Mouse (Mus musculus): ENCODE measurements around the gene Polk.
A peak's percentile ranks its signal among the peaks of the same experiment; 100 is the strongest.

The Polk gene

DNA sequence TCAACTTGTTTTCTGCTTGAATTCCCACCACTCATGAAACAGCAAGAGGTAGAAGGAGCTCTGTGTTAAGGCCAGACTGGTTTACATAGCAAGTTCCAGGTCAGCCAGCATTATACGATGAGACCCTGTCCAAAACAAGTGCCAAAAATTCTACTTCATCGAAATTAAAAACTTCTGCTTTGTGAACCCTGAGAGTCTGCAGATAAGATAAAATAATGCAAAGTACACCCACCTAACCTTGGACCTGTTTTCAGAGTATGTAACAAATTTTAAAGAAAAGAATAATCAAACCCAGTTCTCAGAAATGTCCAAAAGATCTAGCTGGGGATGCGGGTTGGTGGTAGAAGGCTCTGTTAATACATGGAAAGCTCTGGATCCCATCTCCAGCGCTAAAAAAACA is 83.8 kb downstream of the Polk start:
- no peak for DNase-seq

DNA sequence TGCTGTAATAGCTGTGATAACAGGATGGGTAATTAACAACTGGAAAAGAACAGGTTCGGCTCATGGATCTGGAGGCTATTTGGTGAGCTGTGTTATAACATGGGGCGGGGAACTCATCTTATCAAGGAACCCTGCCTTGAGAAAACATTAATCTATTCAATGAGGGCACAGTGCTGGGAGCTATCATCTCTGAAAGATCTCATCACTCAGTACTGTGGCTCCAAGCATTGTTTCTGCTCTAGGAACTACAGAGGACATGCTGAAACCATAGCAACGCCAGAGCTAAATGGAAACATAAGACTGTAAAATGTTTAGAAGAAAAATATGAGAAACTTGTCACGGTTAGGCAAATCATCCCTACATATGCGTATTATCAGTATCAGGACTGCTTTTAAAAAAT is 84.4 kb downstream of the Polk start:
- DNase-seq = no peak

DNA sequence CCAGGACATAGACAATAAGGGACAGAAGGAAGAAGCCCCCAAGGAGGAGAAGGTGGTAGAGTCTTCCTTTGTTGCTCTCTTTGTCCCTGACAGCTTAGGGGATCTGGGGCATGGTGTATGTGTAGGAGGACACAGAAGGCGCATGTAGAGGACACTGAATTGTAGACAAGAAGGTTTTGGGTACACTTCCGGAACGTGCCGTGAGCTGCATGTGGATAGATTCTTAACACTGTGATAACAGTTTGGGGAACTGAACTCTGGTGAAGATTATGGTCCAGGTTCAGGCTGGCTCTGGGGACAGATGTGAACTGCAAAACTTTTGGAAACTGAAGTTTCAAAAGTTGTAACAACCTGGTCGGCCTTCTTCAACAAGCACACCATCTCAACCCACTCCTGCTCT is 84.8 kb downstream of the Polk start:
- DNase-seq = no peak

DNA sequence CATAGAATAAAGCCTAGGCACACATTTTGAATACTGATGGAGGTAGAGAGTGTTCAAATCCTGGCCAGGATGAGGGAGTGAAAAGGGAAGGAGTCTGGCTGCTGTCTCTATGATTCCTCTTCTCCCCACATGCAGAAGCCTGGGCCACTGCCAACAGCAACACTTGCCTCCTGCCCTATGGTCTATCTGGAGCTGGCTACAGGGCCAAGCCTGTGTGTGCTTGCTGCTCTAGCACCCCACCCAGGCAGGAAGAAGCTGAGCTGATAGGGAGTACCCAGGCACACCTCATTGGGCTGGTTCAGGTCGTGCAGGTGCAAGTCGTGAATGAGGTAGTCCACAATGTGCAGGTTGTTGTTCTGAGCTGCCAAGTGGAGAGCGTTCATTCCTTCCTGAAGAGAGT is 88.1 kb downstream of the Polk start:
- DNase-seq = peak; percentile 40 to 54

DNA sequence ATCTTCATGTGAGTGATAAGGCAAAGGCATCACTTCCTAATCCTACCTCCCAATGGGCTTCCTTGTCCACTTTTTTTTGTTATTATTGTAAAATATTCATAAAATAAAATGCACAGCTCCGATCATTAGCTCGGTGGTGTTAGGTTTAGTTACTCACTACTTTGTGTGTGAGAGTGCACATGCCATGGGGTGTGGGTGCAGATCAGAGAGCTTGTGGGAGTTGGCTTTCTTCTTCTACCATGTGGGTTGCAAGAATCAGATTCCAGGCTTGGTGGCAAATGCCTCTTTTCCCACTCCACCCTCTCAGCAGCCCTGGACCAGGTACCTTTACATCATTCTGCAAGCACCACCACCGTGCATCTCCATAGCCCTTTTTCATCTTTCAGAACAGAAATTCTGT is 89.8 kb downstream of the Polk start:
- no peak for DNase-seq

DNA sequence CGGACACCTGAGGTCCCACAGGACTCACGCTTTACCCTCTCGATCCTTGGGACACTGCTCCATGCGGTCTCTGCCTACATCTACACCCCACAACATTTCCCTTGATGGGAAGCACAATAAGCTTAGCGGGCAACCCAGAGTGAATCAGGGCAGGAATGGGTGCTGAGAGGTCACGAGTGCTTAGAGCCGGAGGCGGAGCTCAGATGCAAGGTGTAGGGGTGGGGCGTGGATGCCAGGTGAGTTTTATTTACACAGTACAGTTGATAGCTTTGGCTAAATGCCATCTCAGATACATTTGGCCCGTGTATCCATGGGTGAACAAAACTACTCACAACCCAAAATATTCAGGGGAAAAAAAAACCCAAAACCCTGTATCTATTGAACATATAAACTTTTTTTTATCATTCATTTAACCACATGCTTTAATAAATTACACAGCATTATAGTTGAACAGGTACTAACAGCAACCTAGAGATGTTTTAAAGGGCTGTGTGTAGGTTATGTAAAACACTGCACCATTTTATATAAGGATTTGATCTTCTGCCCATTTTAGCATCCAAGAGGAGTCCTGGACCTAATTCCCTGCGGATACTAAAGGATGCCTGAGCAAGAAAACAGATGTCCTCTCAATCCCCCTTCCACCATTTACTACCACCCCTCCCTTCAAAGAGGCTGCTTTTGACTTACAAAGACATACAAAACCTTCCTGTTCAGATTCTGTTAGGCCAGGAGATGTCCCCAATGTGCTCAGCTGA is 90.8 kb downstream of the Polk start:
- DNase-seq = no peak

DNA sequence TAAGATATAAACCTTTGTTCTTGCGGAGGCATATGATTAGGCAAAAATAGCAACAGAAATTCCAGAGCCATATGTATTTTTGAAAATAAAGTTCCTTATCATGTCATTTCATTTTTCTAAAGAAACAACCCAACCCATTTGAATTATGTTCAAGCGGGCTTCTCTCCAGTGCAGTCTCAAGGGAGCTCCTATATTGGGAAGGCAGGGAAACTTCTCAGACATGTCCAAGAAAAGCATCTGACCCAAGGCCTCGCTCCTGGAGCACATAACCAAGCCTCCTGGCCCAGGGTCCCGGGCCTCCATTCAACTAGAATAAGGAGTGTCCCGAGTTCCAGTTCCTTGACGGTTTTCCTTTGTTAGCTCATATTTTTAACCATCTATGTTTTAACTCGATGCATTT is 91.5 kb downstream of the Polk start:
- no peak for DNase-seq

DNA sequence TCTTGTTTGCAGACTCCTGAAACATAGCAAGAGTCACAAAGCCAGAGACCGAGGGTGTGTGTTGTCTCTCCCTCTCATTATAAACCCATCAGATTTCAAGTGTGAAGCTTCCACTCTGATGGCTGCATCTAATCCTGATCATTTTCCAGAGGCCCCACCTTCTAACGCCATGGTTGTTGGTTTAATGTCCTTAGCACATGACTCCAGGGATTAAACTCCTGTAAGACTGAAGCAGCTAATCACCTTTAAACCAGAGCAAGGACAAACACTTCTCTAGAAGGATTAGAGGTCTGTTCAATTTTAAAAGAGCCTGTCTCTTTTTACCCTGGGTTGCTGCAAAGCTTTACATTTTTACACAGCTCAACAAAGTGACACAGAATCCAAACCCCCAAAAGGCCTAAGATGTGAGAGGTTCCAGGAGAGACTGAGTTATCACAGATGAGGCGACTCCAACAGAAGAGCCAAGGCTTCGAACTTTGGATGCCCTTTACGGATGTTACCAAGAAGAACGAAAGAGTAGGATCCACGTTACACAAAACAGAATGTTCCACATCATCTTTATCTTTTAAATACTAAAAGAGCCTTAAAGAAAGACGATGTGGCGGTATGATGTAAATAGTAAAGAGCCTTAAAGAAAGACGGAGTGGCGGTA is 92.0 kb downstream of the Polk start:
- no peak for DNase-seq

DNA sequence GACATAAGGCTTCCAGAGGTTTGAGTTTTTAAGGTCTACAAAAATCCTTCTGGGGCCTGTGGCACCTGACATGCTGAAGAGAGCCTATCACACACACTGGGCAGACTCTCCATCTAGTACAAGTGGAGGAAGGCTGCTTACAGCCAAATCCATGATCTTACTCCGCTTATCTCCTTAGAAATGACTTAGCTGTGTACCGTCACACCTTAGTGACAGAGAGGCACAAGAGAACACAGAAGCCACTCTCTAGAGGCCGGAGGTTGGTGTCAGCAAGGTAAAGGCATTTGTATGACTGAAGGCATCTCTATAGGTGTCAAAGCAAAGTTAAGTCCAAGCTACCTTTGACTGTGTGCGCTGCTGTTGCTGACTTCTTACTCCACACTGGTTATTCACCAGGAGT is 101.9 kb downstream of the Polk start:
- DNase-seq = no peak

DNA sequence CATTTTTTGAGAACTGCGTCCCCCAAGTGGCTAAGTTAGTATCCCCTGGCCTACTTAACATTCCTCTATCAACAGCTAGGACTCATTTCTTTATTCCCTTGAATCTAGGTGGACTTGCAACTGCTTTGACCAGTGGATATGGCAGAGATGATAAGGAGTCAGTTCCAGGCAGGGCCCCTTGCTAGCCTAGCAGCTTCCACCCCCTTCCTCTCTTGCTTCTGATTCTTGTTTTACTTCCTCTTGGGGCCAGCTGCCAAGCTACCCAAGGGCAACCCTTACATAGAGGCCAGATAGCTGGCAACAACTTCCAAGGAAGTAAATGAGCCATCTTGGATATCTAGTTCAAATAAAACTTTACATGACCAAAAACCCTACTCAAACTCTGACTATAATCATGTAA is 105.5 kb downstream of the Polk start:
- no peak for DNase-seq

DNA sequence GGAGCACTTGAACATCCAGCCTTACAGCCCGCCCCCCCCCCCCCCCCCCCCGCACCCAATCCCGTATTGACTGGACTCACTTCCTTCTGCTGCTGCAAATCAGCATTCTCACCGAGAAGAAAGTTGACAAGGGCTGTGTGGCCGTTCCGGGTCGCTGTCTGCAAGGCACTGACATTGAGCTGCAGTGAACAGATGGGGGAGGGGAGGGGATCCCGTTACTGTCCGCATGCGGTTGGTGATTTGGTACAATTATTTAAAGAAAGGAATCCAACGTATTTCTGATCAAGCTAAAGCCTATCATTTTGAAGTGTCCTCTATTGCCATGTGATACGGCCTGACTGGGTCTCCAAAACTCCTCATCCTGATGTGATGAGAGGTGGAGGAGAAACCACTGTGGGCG is 106.6 kb downstream of the Polk start:
- peak; percentile 73 to 83 for DNase-seq

DNA sequence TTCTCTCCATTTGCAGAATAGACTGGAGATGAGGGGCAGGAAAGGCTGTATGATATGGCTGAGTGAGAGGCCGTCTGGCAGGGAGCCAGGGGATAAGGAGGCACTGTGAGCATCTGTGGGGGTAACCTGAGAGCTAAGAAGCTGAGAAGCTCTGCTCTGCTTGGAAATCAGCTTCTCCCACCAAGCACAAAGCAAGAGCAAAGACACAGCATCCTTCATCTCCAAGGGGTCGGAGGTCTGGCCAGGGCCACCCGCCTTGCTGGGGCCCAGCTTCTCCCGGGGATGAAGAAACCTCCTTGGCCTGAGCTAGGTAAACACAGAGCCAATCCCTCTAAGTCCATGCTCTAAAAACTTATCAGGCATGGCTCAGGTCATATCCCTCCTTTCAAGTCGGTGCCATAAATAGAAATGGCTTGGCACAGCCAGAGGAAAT is 107.5 kb downstream of the Polk start:
- DNase-seq = peak in 1 of 2 experiments; percentile 46

DNA sequence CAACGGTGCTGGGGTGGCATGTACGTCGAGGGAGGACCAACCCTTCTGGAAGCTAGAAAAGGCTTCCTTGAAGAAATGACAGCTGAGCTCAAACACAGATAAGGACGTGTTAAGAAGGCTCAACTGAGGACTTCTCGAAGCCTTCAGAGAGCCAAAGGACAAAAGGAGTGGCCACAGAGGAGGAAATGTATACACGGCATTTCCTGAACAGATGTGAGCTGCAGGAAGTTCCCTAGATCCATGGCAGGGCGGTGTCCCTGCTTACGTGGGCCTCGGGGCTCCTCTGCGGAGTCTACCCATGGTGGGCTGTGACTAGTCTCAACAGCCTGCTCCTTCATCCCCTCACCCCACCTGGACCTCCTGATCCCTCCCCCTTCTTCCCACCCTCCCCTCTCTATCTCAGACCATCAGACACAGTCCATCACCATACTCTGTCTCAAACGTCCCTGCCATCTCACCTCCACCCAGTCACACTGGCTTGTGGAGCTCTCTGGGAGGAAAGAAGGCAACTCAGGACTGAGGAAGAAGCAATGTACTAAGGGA is 108.7 kb downstream of the Polk start:
- DNase-seq = no peak

DNA sequence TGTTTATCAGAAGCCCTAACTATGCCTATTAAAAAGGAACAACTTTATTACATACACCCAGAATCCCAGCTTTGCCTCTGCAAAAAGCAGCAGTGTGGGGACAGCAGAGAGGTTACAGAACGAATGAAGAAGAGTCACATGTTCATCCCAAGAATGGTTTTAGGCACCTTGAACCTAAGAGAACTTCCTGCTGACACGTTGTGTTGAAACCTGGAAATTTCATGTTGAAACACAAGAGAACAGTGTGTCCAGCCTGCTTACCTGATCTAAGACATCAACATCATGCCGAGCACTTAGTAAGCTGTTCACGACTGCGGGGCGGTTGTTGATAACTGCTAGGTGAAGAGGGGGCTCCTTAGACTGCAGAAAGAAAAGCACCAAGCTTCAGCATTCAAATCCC is 109.3 kb downstream of the Polk start:
- DNase-seq = no peak

DNA sequence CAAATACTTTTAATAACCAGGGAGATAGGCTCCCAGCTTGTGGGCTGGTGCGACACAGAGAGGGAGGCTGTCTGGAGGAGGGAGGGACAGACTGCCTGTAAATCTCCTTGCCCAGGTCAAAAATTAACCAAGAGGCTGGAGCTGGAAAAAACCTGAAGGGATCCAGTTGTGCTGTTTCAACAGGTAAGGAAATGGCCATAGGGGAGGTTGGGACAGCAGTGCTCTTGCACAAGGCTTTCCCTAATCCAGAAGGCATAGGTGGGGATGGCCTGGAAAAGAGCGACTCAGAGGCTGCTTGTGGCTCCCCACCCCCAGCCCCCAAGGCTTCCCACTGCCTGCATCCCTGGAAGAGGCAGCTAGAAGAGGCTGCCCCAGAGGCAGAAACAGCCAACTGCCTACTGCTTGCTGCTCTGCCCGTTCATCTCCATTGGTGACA is 110.0 kb downstream of the Polk start:
- peak; percentile 72 to 85 for DNase-seq

DNA sequence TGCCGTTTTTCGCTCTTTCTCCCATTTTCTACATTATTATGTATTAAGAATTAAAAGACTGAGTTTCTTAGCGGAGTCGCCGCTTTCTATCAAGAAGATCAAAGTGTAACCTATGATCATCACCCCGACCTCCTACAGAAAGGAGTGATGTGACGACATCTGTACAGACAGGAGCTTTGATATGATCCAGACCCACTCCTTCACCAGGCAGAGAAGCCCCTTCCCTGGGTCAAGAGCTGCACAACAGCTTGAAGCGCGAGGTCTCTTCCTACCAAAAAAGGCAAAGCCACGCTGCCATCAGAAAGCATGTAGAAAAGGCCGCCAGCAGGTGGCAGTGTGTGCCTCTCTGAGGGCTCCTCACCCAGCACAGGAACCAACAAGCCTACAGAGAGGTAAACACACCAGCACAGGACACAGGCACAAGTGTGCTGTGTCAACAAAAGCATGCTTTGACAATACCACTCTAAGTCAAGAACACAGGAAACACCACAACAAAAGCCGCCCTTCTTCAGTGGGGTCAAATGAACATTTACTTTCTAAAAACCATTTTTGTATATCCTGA is 110.7 kb downstream of the Polk start:
- DNase-seq = peak; percentile 91 to 96

Measured in kidney, postnatal 25 days (tissue).